Mouse (Mus musculus) adrenal gland, postnatal 14 days (tissue): ENCODE measurements around the gene Ly6g6f. TPM values are rescaled to one million over a fixed set of nuclear protein-coding genes. Genes with fewer than 3 reads are reported as not detected.

Source experiments
- DNase-seq: peaks from one replicate; pipeline ENCODE4 v3.0.0; 2021; ENCODE audit warnings: mixed read lengths
- total RNA-seq: library from RNA; stranded (reverse); gene quantifications from 2 replicates; pipeline ENCODE4 v1.2.3, GENCODE M21; 2021

Gene Ly6g6f
- total RNA-seq, 1 experiment from 2014 or later, result not detected

DNA sequence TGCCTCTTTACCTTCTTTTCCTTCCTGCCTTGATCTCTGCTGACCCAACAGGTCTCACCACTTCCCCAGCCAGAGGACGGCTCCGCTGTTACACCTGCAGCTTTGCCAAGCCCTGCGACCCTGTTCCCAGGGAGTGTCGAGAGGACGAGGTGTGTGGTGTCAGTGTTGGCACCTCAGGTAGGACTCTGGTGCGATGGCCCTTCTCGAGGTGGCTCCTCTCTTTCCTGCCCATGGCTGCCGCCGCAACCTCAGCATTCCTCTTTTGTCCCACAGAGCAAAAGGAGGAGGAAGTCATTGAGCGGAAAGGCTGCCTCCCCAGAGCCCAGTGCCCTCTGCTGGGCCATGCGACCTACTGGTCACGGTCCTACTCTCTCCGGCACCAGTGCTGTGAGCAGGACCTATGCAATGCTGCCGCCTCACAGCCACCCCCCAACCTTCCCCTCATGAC lies 7.6 kb downstream of the Ly6g6f start, which contains the start of gene Ly6g6d:
Gene Ly6g6d (minus strand): TSS at position 280 of the 448 bp plus-strand sequence.
- DNase-seq, result peak; percentile 69

DNA sequence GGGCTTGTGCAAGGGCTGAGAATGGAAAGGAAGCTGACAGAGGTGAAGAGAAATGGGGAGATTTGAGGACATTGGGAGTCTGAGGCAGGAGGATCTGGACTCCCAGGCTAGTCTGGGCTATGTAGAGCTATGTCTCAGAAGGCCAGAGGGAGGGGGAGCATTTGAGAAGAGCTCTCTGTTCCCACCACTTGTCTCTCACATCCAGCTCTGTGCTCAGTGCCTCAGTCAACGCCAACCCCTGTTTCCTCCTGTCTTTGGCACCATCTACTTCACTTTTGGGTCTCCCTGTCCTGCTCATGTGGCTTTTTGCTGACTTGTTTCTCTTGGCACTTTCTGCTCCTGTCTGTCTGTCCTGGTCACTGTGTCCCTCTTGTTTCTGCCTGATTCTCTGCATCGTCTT lies 8.1 kb downstream of the Ly6g6f start:
- DNase-seq, result no peak

DNA sequence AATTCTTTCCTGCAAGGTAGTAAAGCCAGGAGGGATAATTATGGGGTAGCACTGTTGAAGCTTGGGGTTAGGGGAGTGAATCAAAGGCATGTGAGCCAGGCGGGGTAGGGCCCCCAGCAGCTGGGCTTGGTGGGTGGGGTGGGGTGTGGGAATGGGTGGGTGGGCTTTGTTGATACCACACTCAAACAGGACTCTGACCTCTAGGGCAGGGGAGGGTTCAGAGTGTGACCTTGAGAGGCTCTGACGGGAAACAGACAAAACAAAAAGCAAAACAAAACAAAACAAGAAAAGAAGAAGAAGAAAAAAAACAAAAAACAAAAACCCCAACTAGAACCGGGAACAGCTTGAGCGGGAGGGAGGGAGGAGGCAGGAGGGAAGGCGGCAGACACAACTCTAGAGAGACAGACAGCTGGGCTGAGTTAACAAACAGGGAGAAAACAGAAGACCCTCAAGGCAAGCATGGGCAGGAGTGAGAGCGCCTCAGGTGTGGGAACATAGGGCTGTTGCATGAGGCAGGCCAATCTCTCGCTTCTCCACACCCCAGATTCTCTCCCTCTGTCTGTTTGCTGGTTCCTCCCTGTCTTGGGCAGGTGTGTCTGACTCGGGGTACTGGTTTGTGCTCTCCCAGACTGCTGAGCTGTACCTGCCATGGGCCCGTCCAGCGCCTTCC lies 8.8 kb downstream of the Ly6g6f start, which contains the start of gene Ly6g6e:
Gene Ly6g6e (plus strand): TSS at position 396 of the 670 bp plus-strand sequence.
- no peak for DNase-seq

DNA sequence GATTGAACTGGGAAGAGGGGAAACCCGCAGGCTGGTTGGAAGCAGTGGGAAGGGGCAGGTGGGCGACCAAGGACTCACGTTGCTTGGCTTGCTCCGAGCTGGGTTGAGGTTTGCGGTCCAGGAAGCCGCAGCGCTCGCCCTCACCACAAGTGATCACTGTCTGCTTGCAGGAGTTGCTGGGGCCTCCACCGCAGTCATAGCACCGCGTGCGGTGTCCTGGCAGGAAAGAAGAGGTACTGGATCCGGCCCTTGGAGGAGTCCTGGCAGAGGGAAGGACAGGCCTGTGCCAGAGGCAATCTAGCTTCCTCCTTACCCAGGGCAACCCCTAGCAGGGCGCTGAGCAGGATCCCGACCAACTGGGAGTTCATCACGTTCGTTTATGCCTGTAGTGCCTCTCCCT lies 11.3 kb downstream of the Ly6g6f start:
- no peak for DNase-seq

DNA sequence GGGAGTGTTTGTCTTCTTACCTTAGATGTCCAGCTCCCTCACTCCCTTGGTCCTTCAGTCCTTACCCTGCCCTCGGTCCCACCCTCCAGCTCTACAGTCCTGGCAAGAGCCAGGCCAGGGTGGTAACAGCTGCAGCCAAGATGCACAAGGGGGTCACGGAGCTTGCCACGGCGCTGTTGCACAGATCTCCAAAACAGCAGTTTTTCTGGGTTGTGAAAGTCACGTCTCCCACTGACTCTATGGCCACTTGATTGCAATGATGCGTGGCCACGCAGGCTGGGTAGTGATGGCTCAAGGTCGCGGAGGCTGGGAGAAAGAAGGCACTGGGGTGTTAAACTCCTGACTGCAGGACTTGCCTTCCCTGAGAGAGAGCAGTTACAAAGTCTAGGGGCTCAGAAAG lies 14.0 kb downstream of the Ly6g6f start:
- DNase-seq, result no peak

DNA sequence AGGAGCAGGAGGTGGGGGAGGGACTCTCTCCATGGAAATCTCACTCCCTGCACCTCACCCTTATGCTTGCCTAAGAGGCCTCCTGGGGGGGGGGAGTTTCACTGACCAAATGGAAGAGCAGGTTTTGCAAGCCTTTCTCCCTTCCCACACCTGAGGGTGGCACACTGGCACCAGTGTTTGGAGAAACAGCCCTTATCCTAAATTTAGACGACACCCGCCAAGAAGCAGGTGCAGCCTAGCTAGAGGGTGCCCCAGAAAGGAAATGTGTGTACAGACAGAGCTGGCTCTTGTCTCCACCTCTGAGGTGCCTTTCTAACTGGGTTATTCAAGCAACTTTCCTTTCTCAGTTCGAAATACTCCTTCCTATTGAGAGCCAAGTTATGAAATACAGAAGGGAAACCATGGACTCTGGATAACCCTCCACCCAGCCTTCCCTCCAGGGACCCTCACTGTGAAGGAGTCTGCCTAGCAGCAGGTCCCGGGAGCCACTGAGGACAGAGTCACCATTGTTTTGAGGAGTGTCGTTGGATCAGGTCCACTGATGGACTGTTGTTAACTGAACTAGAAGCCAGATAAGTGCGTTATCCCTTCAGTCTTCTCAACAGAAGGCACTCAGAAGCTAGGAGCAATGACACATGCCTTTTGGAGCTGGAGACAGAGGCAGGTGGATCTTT lies 14.7 kb downstream of the Ly6g6f start:
- DNase-seq, result no peak

DNA sequence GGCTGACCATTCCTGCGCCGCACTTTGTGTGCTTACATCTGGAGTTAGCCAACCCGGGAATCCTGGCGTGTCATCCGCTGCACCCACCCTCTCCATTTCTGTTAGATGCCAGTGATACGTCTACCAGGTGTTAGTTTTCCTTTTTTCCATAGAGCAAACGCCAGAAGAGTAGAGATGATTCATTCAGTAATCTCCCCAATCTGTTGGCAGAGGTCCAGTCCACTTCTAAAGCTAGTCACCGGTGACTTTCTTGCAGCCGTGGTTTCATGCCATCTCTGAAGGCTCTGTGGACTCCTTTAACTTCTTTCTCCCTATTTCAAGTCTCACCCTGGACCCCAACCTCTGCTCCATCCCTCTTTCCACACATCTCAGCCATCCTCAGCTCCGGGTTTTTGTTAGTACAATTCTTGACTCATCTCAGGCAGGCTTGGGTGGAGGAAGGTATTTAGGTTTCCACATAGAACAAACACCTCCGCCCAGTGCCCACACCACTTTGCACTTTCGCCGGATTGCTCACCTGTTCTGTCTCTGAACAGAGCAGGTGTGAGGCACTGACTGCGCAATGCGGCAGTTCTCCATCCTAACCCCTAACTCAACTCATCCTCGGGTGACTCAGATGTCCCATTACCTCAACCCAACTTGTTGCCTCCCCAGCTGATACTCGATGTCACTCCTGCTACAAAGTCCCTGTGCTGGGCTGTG lies 17.0 kb downstream of the Ly6g6f start:
- DNase-seq, result no peak

DNA sequence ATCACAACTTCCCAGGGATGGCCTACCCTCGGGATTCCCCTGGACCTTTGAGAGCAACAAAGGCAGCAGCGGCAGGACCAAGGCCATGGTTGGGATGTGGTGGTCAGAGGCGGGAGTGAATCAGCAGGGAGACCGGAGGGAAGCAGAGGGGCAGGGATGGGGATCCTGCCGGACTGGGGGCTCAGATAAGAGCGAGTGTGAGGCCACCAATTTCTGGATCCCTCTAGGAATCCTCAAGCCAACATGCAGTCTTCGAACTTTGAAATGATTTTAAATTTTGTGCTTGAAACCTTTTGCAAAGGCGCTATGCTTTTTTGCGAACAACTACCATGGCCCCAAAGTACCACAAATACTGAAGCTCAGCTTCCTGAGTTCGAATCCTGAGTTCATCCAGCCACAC lies 19.3 kb downstream of the Ly6g6f start, which contains the start of gene Mpig6b:
Gene Mpig6b (minus strand): TSS at position 101 of the 400 bp plus-strand sequence.
- DNase-seq, result no peak

DNA sequence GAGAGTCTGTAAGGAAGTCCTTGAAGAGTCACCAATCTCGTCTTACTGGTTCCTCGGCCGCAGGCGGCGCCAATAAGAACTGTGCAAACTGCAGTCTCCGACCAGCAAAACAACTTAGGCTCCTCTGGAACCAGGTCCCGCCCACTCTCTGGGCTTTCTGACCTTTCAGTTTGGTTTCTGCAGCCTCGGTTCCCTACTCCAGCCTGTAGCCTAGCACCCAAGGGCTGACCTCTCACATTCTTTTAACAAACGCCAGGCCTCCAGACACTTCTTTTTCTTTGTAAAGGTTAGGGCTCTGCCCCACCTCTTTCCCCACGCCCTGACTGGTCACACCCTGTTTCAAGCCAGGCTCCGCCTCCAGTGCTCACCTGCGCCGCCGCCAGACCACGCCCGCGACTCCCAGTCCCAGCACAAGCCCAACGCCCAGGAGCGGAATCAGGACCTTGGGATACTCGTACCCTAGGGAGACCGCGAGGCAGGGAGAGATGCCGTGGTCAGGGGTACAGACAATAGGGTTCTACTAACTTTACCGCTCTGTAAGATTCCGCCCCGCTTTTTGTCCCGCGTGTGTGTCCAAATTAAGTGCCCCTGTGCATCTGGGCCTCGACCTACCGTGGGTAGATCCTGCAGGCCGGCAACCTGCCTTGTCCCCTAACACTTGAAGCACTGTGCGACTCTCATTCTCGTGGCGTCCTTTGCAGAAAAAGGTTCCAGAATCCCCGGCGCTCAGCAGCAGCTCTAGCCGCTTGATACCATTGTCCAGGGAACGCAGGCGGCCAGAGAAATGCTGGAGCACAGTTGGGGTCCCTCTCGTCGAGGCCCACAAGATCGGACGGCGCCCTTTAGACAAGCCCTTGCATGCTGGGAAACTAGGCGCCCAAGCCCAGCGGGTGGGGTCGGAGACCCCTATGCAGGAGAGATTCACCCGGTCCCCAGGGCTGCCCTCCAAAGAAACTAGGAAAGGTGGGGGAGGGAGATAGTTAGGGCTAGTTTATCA lies 20.2 kb downstream of the Ly6g6f start, which contains the start of gene Ly6g6c:
Gene Ly6g6c (plus strand): TSS at position 438 of the 997 bp plus-strand sequence.
- peak; percentile 66 for DNase-seq

DNA sequence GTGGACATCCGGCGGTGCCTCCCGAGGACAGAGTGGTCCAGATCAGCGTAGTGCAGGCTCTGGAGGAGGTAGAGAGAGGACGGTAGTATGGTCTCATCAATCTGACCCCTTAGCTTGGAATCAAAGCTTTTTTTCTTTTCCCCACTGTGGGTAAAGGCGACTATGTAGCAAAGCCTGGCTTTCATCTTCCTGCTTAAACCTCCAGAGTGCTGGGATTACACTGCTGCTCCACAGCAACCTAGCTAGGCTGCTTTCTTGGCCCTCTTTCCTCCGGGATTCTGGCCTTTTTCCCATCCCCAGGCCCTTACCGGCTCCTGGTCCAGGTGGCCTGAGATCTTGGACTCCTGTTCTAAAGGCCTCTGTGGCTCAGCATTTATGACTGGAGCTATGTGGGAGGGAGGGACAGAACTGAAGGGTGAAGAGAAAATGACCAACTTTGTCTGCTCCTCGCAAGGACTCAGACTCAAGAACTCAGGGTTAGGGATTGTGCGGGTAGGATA lies 21.0 kb downstream of the Ly6g6f start:
- no peak for DNase-seq

DNA sequence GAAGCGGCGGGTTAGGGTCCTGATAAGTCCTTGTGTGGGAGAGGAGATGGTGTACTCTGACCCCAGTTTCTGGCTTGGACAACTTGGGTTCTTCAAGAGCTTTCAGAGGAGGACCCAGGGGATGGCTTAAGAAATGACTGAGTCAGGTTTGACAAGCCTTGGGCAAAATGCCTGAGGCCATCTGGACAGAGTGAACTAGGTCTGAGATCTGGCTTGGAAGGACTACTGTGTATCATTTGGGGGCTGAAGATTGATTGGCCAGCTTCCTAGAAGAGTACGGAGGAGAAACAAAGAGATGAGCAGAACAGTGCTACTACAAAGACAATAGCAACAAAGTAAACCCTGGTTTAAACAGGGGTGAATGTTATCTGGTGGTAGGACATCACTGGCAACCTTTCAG lies 21.9 kb downstream of the Ly6g6f start:
- DNase-seq, result peak; percentile 36

DNA sequence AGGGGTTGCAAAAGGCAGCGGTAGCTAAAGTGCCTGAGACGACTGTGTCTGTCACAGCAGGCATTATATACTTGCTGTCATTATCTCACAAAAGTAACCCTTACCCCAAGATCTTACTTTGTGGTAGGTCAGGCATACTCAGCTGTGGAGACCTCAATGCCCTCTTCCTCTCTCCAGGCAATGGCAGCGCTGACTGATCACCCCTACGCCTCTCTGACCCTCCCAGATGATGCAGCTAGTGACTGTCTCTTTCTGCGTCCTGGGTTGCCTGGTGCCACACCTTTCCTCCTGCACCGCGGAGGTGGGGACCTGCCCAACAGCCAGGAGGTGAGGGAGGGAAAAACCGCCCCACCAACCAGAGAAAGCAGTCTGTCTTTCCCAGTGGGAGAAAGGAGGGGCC lies 24.1 kb downstream of the Ly6g6f start:
- DNase-seq, result no peak

DNA sequence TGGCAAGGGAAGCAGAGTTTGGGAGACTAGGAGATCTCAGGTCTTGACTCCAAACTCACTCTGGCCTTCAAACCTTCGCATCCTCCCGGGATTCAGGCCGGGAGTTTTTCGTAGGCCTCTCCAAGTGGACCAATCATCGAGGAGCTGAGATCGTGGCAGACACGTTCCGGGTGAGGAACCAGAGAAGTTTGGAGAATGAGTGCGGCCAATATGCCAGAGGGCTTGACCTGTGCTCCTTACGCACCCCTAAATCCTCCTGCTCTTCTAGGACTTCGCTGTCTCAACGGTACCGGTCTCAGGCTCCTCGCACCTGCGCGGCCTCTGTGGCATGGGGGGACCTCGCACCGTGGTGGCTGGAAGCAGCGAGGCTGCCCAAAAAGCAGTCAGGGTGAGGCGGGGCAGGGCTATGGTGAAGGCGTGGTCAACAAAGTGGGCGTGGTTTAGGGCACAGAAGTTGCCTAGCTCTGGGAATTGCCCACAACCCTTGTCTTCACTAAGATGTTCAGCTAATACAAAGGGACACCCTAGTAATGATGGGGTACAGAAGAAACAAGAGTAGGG lies 24.6 kb downstream of the Ly6g6f start:
- DNase-seq, result peak; percentile 33

DNA sequence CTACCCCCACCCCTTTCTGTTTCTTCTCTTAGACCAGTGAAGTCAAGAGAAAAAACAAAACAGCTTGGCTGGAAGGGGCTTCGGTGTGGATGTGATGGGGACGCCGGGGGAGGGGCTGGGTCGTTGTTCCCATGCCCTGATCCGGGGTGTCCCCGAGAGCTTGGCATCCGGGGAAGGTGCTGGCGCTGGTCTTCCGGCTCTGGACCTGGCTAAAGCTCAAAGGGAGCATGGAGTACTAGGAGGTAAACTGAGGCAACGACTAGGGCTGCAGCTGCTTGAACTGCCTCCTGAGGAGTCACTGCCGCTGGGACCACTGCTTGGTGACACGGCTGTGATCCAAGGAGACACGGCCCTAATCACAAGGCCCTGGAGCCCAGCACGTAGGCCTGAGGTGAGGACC lies 25.3 kb downstream of the Ly6g6f start:
- no peak for DNase-seq

DNA sequence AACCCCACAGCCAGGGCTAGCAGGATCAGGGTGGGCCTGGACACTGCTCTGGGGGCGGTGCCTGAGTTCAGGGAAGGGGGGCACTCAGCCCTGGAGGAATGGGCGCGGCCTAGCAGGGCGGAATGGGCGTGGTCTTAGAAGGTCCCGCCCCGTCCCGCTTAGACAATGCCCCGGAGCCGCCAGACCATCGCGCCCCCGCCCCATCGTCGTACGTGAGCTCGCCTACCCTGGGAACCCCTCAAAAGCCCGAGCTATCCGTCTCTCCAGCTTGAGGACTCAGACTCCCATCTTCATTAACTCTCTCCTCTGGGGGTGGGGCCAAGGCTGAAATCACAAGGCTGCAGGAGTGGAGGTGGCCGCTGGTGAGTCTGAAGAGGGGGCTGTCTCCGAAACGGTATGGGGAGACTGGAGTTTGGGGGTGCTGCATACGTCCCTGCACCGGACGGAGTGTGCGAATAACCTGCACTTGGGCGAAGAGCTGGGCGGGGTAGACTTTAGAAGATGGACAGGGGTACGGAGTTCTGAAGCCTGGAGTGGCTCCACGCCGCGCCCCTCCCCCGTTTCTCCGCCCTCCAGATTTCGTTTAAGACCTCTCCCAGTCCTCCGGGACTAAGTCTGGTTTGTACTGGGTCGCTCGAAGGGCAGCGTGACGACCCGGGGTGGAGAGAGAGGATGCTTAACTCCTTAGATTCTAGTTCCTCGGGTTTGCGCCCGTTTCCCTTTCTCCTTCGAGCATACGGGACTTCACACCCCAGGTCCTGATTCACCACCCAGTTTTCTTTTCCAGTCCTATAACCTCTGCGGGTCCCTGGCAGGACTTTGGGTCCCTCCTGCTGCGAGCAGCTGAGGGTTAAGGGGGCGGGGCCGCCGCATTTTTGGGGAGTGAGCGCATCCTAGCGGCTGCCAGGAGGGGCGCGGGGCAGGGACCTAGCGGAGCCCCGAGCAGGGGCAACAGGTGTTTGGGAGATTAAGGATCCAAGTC lies 26.2 kb downstream of the Ly6g6f start, which contains the start of gene Ddah2:
Gene Ddah2 (plus strand): TSS at position 125 of the 982 bp plus-strand sequence.
- DNase-seq, result peak; percentile 91

DNA sequence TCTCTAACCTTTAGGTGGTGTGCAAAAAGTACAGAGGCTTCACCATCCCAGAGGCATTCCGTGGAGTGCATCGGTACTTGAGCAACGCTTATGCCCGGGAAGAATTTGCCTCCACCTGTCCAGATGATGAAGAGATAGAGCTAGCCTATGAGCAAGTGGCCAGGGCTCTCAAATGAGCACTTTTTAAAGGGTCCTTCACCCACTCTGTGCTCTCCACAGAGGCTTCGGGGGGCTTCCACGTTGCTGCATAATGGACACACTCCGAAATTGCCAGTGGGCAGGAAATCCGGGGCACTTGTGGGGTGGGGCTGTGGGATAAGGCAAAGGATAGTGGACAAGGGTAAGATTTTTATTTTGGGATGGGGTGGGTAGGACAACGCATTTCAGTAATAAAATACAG lies 27.1 kb downstream of the Ly6g6f start:
- no peak for DNase-seq

DNA sequence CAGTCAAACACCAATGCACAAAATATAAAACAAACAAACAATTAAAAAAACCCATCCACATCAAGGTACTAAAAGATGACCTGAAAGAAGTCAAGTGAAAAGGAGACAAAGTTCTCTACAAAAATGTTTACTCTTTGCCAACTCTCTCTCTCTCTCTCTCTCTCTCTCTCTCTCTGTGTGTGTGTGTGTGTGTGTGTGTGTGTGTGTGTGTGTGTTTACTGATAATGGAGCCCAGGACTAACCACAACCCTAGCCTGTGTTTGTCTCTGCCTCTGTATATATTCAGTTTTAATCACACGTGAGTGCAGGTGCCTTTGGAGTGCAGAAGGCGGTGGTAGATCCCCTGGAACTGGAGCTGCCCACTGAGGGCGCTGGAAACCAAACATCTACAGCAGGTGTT lies 28.3 kb downstream of the Ly6g6f start:
- no peak for DNase-seq

DNA sequence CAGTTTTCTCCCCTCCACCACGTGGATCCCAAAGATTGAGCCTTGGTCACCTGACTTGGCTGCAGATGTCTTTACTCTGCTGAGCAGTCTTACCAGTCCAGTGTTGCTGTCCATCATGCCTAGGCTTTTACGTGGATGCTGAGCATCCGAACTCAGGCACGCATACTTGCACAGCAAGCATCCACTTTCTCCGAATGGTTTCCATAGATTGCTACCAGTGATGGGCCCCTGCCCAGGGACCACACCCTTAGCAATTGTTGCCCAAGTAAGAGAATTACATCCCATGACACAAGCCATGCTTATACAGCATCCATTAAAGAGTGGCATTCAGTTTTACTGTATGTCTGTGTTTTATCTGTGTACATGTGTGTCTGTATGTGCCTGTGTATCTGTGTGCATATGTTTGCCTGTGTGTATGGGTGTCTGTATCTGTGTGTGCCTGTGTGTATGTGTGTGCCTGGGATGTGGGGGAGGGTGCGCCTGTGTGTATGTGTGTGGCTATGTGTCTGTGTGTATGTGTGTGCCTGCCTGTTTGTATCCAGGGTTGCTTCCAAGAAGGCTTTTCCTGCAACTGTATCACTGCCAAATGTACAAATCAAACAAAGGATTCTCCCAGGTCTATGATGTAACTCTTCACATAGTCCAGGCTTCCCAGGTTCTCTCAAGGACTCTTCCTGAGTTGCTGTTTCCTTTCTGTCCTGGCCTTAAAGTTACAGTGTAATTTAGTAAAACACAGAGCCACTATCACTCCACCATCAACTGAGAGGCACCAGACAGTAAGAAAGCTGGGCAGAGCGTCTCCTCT lies 29.5 kb downstream of the Ly6g6f start:
- no peak for DNase-seq

DNA sequence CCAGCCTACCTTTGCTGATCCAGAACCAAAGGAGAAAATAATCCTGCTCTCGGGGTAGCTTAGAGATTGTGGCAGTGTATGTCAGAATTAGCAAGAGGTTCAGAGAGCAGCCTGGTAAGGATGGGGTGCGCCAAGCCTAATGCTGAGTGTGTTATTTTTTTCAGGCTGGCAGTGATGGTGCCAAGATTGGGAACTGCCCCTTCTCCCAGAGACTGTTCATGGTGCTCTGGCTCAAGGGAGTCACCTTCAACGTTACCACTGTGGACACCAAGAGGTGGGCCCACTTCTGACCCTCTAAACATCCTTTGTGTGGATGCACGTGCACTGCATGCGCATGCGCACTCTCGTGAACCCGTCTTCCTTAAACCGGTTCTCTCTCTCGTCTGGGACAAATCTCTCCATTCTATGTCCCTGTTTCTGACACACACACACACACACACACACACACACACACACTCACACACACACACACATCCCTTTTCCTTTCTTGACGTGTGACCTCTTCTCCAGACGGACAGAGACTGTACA lies 33.1 kb downstream of the Ly6g6f start:
- DNase-seq, result no peak
